Mouse (Mus musculus): Measurements from ENCODE around the gene Tubal3. TPM values are rescaled to one million over a fixed set of nuclear protein-coding genes. Genes with fewer than 3 reads are reported as not detected.
"Not testable (repeated sequence)": the region's sequence is repeated elsewhere in the genome, so short reads cannot be mapped to it uniquely, and the experiment has no call there.

Gene Tubal3
- polyA plus RNA-seq (2012; rRNA removed) = 60.8 and 84.5 TPM in 2 replicates

GRCm38 (mm10) chr13:3917571-3918311 lies at the start of gene Tubal3, which contains the start of gene Net1:
Gene Tubal3 (plus strand): TSS chr13:3918274.
Gene Net1 (minus strand): TSS chr13:3918220.
- under 1% methylated on average over 52 of the region's 52 CpGs for WGBS
- no peak for DNase-seq (ENCODE audit: low read depth, low spot score)

DNA sequence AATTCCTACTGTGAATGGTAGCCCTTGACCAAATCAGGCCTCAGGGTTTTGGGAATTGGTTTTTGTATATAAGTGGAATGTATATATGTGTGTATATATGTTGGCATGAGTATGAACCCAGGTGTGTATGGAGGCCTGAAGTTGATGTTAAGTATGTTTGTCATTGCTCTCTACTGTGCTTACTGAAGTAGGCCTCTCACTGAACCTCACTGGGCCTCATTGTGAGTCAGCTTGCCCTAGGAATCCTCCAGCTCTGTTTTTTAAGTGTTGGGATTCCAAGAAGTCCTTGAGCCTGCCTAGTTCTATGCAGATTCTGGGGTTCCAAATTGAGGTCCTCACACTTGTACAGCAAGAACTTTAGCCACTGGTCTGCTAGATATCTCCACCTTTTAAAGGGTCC lies 48.2 kb upstream of the Tubal3 start:
- no peak for DNase-seq (ENCODE audit: low read depth, low spot score)

GRCm38 (mm10) chr13:3872832-3873231 lies 45.2 kb upstream of the Tubal3 start:
- DNase-seq (ENCODE audit: low read depth, low spot score) = no peak
- 88% methylated on average over 4 of the region's 4 CpGs for WGBS

DNA sequence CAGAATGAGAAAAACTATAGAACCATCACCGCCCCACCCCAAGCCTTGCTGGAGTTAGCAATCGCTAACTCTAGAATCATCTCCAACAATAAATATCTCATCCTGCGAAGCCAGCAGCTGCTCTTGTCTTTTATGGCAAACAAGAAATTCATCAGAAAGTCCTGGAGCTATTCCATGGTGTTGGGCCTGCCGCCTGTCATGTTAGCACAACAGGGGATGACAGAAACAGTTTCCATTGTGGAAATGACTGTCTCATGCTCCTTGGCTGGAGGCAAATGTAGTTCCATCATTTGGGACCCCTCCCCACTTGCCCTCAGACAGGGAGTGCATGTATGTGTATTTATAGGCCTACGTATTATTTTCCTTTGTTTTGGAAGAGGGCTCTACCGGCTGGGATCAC lies 41.6 kb upstream of the Tubal3 start:
- WGBS = 67% methylated on average over 6 of the region's 6 CpGs
- no peak for DNase-seq (ENCODE audit: low read depth, low spot score)

GRCm38 (mm10) chr13:3877185-3877584 lies 40.9 kb upstream of the Tubal3 start:
- 80% methylated on average over 6 of the region's 6 CpGs for WGBS
- DNase-seq (ENCODE audit: low read depth, low spot score) = no peak

DNA sequence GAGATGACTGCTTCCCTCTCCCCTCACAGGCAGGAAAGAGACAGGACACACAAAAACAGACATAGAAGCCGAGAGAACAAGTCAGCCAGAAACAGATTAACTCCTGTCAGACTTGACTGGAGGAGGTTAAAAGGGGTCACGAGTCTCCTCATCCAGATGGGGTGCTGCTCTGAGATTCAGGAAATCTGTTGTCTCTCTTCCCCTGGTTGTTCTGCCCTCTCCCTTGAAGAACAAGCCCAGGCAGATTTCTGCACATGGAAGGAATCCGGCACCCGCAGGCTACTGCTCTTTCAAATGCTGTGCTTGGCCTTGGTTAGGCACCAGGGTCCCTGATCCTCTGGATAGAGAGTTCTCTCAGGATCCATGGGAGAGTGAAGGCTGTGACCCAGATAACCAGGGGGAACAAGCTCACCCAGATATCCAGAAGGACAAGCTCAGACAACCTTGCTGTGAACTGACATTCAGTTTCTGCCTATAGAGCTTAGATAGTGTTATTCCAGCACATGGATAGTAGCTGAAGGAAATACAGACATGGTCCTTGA lies 40.3 kb upstream of the Tubal3 start:
- DNase-seq (ENCODE audit: low read depth, low spot score) = no peak
- 75% methylated on average over 4 of the region's 4 CpGs for WGBS

DNA sequence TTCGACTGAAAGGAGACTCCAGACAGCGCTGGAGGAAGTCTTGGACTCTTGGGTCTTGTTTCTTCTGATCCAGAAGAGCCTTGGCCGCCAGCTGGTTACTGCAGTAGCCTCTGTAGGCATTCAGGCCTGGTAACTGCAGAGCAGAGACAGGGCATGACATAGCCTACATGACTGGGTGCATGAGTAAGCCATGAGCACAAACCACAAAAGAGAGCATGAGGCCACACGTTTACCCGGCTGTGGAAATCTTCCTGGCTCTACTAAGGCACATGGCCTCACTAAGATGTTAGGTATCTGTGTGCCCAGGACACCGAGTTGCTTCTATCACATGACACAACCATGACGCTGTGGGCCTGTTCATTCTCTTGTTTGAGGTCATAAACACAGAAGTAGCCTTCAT lies 31.4 kb upstream of the Tubal3 start:
- DNase-seq (ENCODE audit: low read depth, low spot score) = no peak
- WGBS = 84% methylated on average over 7 of the region's 7 CpGs

- 81% methylated on average over 3 of the region's 3 CpGs for WGBS
- no peak for DNase-seq (ENCODE audit: low read depth, low spot score)
Measured at GRCm38 (mm10) chr13:3889111-3889510, 29.0 kb upstream of the Tubal3 start.

- no peak for DNase-seq (ENCODE audit: low read depth, low spot score)
Measured at GRCm38 (mm10) chr13:3890061-3890460, 28.0 kb upstream of the Tubal3 start.

DNA sequence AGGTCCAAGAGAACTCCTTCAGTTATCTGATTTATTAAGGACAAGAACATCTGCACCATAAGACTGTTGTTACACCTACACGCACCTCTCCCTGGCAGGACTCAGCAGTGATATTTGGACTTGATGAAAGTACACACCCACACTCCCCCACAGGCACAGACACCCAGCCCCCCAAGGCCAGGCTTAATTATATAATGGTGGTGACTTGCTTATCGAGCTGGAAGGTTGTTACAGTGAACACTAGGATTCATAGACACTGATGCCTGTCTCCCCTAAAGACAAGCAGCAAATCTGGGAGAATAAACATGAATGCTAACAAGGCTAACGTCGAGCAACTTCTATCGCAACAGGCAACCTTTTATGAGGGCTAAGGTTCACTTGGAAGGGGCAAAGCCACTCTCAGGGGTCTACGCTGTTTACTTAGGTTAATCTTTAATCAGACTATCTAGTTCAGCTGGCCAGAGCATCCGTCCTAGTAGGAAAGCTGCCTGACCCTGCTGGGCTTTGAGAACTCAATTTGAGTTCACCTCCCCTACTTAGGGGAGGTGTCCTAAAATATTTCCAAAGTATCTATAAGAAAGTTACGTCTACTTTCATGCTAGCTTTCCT lies 26.5 kb upstream of the Tubal3 start:
- no peak for DNase-seq (ENCODE audit: low read depth, low spot score)
- WGBS = 23% methylated on average over 8 of the region's 8 CpGs

More at GRCm38 (mm10) chr13:3890061-3890460, 28.0 kb upstream of the Tubal3 start:
- 16% methylated on average over 8 of the region's 8 CpGs for WGBS

DNA sequence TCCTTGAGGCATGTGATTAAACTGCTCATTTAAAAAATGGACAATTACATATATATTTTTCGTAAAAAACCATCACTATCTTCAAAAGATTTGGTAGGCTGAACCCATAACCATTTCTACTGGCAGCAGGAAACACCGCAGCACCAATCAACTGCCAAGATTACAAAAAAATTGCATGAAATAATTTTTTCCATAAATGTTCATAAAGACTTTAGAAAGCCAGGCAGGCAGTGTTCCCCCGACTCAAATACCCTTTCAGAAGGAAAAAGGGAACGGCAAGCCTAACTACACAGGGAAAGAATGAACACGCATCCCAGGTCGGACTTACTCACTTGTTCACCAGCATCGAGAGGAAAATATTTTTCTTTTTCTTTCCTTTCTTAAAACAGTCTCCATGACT lies 25.5 kb upstream of the Tubal3 start:
- no peak for DNase-seq (ENCODE audit: low read depth, low spot score)
- 8% methylated on average over 7 of the region's 7 CpGs for WGBS

DNA sequence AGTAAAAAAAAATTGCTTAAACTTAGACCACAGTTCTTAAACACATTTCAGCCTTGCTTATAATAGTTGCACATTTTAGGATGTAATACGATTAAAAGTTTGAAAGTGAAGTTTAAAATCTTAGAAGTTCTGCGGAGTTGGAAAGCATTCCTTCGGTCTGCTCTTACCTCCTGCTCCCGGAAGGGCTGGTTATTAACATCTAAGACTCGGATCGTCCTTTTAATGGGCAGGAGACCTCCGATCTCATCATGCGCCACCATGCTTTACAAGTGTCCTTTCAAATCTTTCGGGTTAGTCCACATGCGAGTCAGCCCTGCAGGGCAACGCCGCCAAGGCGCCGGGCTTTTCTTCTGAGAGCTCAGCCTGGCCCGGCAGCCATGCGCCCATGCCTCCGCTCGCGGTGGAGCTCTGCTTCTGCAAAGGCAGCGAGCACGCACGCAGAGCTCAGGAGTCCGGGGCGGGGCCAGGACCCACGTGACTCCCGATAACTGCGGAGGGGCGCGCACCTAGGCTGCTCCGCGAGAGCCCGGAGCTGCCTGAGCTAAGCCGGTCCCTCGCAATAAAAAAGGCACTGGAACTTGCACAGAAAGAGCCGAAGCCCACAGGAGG lies 24.8 kb upstream of the Tubal3 start:
- WGBS = under 1% methylated on average over 35 of the region's 35 CpGs
- no peak for DNase-seq (ENCODE audit: low read depth, low spot score)

GRCm38 (mm10) chr13:3894549-3894948 lies 23.5 kb upstream of the Tubal3 start:
- DNase-seq (ENCODE audit: low read depth, low spot score) = no peak
- 62% methylated on average over 8 of the region's 8 CpGs for WGBS

- 40% methylated on average over 8 of the region's 8 CpGs for WGBS
- no peak for DNase-seq (ENCODE audit: low read depth, low spot score)
Measured at GRCm38 (mm10) chr13:3895397-3895980, 22.6 kb upstream of the Tubal3 start.

- DNase-seq (ENCODE audit: low read depth, low spot score) = no peak
- 65% methylated on average over 6 of the region's 6 CpGs for WGBS
Measured at GRCm38 (mm10) chr13:3896032-3896431, 22.0 kb upstream of the Tubal3 start.

- 22% methylated on average over 5 of the region's 5 CpGs for WGBS
- DNase-seq (ENCODE audit: low read depth, low spot score) = no peak
Measured at GRCm38 (mm10) chr13:3896913-3897312, 21.2 kb upstream of the Tubal3 start.

GRCm38 (mm10) chr13:3898202-3898601 lies 19.9 kb upstream of the Tubal3 start:
- WGBS = 98% methylated on average over 5 of the region's 5 CpGs
- DNase-seq (ENCODE audit: low read depth, low spot score) = not testable (repeated sequence)

- no peak for DNase-seq (ENCODE audit: low read depth, low spot score)
- 85% methylated on average over 9 of the region's 9 CpGs for WGBS
Measured at GRCm38 (mm10) chr13:3899301-3899700, 18.8 kb upstream of the Tubal3 start.

DNA sequence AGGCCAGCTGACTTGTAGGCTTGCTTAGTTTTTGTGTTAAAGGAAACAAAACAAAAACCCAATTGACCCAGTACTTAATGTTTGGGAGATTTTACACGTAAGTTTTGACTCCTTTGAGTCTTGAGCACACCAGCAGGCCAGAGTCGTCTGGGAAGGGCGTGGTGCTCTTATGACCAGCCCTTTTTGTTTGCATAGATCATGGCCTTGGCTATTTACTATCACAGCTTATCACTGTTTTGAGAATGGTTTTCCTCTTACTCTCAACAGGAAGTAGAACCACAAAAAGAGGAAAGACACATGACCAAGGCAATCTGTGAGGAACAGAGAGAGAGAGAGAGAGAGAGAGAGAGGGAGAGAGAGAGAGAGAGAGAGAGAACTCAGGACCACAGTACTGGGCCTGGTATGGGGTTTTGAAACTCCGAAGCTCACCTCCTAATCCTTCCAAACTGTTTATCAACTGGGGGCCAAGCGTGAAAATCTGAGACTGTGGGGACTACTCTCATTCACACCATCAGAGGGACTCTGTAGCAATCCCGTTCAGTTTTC lies 10.8 kb upstream of the Tubal3 start:
- no peak for DNase-seq (ENCODE audit: low read depth, low spot score)
- WGBS = 43% methylated on average over 6 of the region's 6 CpGs

DNA sequence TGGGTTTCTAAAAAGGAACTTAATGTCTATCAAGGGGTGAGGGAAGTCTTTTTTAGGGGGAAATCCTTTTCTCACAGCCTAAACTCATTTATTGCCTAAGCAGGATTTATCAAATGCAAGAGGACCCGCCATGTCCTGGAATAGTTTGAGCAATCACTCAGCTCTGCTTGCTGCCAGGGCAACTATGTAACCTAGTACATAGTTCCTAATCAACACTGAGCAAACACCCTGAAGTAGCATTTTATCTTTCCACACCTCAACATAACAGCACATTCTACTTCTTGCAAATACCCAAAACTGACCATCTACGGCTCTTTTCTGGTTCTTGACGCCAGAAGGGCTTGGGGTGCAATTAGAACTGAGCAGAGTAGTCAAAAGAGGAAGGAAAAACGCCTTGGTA lies 9.8 kb upstream of the Tubal3 start:
- WGBS = 50% methylated on average over 4 of the region's 4 CpGs
- DNase-seq (ENCODE audit: low read depth, low spot score) = no peak
